Mouse (Mus musculus): Measurements from ENCODE around the gene Il11. TPM values are rescaled to one million over a fixed set of nuclear protein-coding genes. Genes with fewer than 3 reads are reported as not detected.

The Il11 gene
- polyA plus RNA-seq (2014; fragmentation: Illumina TruSeq; extraction: RNeasy Lipid Tissue Mini Kit (QIAGEN cat#74804); ENCODE audit: low read depth, low replicate concordance): 0.38 TPM

DNA sequence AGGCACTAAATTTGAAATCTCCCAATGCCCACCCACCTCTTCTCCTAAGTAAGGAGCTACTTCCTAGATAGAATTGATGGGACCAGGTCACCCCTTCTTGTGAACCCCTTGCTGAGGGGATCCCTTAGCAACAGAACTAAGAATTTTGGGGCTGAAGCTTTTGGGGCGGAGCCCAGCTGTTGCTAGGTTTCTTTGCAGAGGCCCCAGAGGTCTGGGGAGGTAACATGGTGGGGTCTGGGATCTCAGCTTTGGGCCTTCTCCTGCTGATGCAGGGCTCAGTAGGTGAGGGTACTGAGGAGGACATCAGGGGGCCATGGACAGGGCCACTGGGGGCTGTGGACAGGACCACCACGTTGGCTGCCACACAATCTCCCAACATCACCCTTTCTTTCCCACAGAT is at the start of gene Il11, which contains the start of gene Tmem190:
Gene Il11, minus strand, starts transcription at position 101 of the 400 bp plus-strand sequence.
Gene Tmem190, plus strand, starts transcription at position 179 of the 400 bp plus-strand sequence.

DNA sequence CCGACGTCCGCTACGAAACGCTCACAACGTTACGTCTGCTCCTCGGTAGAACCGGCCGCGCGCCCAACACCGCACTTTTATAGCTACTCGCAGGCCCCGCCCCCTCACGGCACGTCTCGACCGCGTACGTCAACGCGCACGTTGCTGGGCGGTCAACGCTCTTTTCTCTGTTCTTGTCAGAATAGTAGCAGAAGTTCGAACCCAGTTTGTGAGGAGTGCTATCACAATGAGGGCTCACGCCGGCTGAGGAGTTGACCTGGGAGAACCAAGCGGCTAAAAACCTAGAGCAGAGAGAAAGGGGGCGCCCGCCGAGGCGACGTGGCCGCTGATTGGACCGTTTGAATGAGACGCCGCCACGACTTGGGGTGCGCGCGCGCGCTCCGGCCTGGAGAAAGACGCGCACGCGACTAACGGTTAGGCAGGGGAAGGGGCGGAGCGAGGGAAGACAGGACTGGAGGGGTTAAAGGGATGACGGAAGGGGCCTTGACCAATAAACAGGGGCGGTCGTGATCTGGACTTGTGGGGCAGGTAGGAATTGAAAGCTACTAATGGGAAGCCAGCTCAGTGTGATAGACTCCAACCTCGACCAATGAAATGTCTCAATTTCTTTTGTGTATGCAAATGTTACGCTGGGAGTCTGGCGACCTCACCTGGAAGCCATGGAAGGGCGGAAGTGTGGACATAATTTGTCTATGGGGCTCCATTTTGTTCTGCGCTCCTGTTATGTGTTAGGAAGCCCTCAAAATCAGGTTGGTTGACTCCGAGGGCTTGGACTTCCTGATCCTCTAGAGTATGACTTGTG is 29.8 kb upstream of the Il11 start, which contains the start of gene Ube2s:
Gene Ube2s, minus strand, starts transcription at position 288 of the 802 bp plus-strand sequence.

DNA sequence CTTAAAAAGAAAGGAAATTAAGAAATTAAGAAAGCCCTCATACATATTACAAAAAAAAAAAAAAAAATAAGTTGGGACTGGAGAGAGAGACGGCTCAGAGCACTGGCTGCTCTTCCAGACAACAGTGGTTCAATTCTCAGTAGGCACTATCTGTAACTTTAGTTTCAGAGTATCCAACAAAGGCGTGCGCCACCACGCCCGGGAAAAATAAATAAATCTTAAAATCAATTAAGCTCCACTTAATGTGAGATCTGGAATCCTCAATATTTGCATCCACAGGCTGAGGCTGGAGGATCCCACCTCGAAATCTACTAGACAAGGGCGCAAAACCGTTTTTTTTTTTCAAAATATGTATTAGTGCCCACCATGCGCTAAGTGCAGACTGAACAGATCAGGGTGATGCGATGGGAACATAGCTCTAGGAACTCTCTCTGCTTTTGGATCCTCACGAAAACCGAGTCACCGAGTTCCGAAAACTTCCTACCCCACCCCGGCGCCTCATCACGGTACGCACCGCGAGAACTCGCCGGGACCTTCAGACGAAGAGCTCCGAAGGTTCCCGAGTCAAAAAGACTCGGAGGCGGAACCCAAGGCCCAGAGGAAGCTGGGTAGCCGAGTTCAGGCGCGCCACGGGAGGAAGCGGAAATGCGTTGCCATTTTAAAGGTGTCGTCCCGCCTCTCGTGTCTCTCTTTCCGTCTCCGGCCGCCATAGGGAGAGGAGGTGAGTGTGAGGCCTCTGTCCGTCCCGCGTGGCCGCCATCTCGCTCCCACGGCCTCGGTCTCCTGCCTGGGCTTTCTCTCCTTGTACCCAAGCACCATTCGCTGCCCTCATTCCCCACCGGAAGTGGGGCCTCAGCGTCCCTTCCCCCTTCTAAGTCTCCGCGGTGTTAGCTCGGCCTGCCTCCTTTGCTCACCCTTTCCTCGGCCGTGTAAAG is 9.9 kb upstream of the Il11 start, which contains the start of gene Rpl28:
Gene Rpl28, plus strand, starts transcription at position 597 of the 935 bp plus-strand sequence.

DNA sequence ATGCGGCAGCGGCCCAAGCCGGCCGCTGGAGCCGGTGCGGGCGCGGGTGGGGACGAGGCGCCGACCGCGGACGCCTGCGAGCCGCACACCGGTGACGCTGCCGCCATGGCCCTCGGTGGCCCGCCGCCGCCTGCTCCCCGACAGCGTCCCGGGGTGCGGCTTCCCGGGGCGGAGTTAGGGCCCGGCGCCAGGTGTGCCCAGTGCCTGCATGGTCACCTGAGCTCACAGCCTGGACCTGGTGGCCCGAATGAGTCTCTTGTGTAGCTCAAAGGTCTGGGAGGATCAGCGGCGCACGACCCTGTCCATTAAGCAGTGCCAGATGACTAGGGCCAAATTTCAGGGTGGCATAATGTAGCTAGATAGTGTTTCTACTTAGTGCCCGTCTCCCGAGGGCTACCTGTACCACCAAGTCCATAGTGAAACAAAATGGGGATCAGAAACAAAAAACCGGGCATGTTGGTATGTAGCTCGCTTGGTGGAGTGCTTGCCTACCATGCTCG is 6.8 kb upstream of the Il11 start, which contains the start of gene Tmem238:
Gene Tmem238, minus strand, starts transcription at position 221 of the 500 bp plus-strand sequence.

DNA sequence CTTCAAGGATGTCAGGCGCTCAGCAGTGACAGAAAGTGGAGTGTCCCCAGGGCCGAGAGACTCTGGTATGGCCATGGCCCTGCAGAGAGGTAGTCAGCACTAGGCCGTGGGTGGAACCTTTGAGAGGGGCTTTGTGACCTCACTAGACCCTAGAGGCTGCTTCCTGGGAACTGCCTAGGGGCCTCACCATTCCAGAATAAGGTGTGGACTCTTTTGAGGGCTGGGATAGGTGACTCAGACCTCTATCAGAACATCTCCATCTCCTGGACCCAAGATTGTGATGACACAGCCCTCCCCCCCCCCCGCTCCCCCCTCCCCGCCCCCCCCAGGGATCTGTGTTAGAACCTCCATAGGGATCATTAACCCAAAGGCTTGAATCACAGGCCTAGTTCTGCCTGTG is 11.5 kb downstream of the Il11 start, which contains the start of gene Fam71e2:
Gene Fam71e2, minus strand, starts transcription at position 101 of the 400 bp plus-strand sequence.

DNA sequence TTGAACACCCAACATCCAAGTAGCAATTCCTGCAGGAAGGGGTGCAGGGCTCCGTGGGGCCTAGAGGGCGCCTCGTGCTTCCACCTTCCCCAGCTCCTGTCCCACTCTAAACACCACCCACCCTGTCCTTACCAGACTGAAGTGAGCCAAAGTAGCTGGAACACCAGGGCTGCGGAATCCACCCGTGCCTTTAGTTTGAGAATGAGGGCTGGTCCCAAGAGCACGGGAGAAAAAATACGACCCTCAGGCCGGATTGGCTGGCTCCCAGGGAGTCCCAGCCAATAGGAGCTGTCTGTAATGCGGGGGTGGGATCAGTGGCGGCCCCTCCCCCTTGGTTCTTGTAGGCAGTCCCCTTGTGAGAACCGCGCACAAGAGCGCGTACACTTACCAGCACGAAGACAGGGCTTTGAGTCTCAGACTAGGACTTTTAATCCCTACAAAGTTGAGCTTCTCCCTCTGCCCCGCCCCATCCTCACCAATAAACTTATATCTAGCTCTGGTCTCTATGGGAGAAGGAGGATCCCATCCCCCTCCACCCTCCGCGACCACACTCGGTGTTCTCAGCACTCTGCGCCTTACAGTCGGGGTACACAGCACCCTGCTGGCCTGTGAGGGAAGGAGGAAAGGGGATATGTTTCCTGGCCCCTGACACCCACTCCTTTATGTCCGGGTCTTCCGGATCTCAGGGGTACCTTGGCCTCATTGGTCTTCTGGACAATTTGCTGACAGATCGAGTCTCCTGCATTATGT is 29.7 kb downstream of the Il11 start, which contains the start of gene Cox6b2:
Gene Cox6b2, minus strand, starts transcription at position 274 of the 750 bp plus-strand sequence.

DNA sequence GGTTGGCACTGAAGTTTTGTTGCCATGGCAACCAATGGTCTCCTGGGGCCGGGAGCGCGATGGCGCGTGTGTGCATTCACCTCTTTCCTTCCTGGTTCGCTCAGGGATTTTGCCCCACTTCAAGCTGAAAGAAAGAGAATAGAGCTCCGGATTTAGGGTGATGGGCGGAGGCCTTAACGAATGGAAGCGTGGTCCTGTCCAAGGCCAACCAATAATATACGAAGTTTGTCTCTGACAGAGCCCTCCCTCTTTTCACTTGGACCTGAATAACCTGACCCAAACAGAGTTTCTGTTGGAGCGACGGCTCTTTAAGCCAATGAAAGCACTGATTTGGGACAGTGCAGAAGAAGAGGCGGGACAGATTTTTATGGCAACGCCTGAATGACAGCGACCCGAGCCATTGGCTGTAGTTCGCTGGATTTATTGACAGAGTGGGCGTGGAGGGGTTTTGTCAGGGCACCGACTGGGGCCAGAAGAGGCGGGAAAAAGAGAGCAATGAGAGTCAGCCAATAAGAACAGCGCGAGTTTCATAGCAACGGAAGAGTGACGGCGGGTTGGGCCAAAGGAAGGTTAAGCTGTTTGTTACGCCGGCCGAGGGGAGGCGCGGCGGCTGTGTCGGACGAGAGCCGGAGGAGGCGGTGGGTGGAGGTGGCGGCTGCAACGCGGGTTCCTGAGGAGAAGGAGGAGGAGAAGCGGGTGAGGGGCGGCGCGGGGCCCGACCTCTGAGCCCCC is 42.9 kb downstream of the Il11 start, which contains the start of gene Kmt5c:
Gene Kmt5c, plus strand, starts transcription at position 572 of the 732 bp plus-strand sequence.

DNA sequence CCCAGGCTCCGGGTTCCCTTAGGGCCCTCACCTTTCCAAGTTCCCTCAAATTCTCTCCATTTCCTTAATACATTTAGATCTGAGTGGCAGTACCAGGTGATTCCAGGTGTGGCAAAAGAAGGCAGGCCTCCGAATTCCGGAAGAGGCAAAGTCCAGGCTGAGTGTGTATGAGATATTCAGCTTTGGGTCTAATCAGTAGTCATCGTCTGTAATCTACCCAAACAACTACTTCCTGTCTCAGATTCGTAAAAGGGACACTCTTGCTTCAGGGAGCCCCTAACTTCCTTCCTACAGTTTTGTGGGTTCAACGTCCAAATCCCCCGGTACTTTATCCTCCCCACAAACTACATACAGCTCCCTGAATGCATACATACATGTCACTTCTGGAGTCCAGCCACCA is 57.5 kb downstream of the Il11 start, which contains the start of gene Tmem150b:
Gene Tmem150b, minus strand, starts transcription at position 81 of the 400 bp plus-strand sequence.

Other genes with a start within 250 kb of the Il11 start
- 1.2 TPM for gene Syt5, start 235.3 kb downstream of the Il11 start, polyA plus RNA-seq (2014; fragmentation: Illumina TruSeq; extraction: RNeasy Lipid Tissue Mini Kit (QIAGEN cat#74804); ENCODE audit: low read depth, low replicate concordance)
- 17.8 TPM for gene Ptprh, start 178.8 kb downstream of the Il11 start, polyA plus RNA-seq (2014; fragmentation: Illumina TruSeq; extraction: RNeasy Lipid Tissue Mini Kit (QIAGEN cat#74804); ENCODE audit: low read depth, low replicate concordance)
- gene Tmem86b, start 151.4 kb downstream of the Il11 start, polyA plus RNA-seq (2014; fragmentation: Illumina TruSeq; extraction: RNeasy Lipid Tissue Mini Kit (QIAGEN cat#74804); ENCODE audit: low read depth, low replicate concordance): 0.88 TPM
- 12.3 TPM for gene Ppp6r1, start 123.8 kb downstream of the Il11 start, polyA plus RNA-seq (2014; fragmentation: Illumina TruSeq; extraction: RNeasy Lipid Tissue Mini Kit (QIAGEN cat#74804); ENCODE audit: low read depth, low replicate concordance)
- not detected for gene Hspbp1, start 97.8 kb downstream of the Il11 start, polyA plus RNA-seq (2014; fragmentation: Illumina TruSeq; extraction: RNeasy Lipid Tissue Mini Kit (QIAGEN cat#74804); ENCODE audit: low read depth, low replicate concordance)
- 0.35 TPM for gene Brsk1, start 92.3 kb downstream of the Il11 start, polyA plus RNA-seq (2014; fragmentation: Illumina TruSeq; extraction: RNeasy Lipid Tissue Mini Kit (QIAGEN cat#74804); ENCODE audit: low read depth, low replicate concordance)
- gene Tmem150b, start 57.6 kb downstream of the Il11 start, polyA plus RNA-seq (2014; fragmentation: Illumina TruSeq; extraction: RNeasy Lipid Tissue Mini Kit (QIAGEN cat#74804); ENCODE audit: low read depth, low replicate concordance): 4.8 TPM
- gene Kmt5c, start 42.7 kb downstream of the Il11 start, polyA plus RNA-seq (2014; fragmentation: Illumina TruSeq; extraction: RNeasy Lipid Tissue Mini Kit (QIAGEN cat#74804); ENCODE audit: low read depth, low replicate concordance): 3.9 TPM
- not detected for gene Cox6b2, start 29.8 kb downstream of the Il11 start, polyA plus RNA-seq (2014; fragmentation: Illumina TruSeq; extraction: RNeasy Lipid Tissue Mini Kit (QIAGEN cat#74804); ENCODE audit: low read depth, low replicate concordance)
- not detected for gene Fam71e2, start 11.6 kb downstream of the Il11 start, polyA plus RNA-seq (2014; fragmentation: Illumina TruSeq; extraction: RNeasy Lipid Tissue Mini Kit (QIAGEN cat#74804); ENCODE audit: low read depth, low replicate concordance)
- gene Tmem190, start 78 bp upstream of the Il11 start, polyA plus RNA-seq (2014; fragmentation: Illumina TruSeq; extraction: RNeasy Lipid Tissue Mini Kit (QIAGEN cat#74804); ENCODE audit: low read depth, low replicate concordance): not detected
- gene Tmem238, start 6.8 kb upstream of the Il11 start, polyA plus RNA-seq (2014; fragmentation: Illumina TruSeq; extraction: RNeasy Lipid Tissue Mini Kit (QIAGEN cat#74804); ENCODE audit: low read depth, low replicate concordance): 1.2 TPM
- gene Rpl28, start 10.0 kb upstream of the Il11 start, polyA plus RNA-seq (2014; fragmentation: Illumina TruSeq; extraction: RNeasy Lipid Tissue Mini Kit (QIAGEN cat#74804); ENCODE audit: low read depth, low replicate concordance): 18.9 TPM
- gene Ube2s, start 29.7 kb upstream of the Il11 start, polyA plus RNA-seq (2014; fragmentation: Illumina TruSeq; extraction: RNeasy Lipid Tissue Mini Kit (QIAGEN cat#74804); ENCODE audit: low read depth, low replicate concordance): 2.9 TPM
- 0.66 TPM for gene Shisa7, start 61.8 kb upstream of the Il11 start, polyA plus RNA-seq (2014; fragmentation: Illumina TruSeq; extraction: RNeasy Lipid Tissue Mini Kit (QIAGEN cat#74804); ENCODE audit: low read depth, low replicate concordance)
- gene Isoc2b, start 87.4 kb upstream of the Il11 start, polyA plus RNA-seq (2014; fragmentation: Illumina TruSeq; extraction: RNeasy Lipid Tissue Mini Kit (QIAGEN cat#74804); ENCODE audit: low read depth, low replicate concordance): 1.4 TPM
- gene Isoc2a, start 94.3 kb upstream of the Il11 start, polyA plus RNA-seq (2014; fragmentation: Illumina TruSeq; extraction: RNeasy Lipid Tissue Mini Kit (QIAGEN cat#74804); ENCODE audit: low read depth, low replicate concordance): 0.44 TPM
- gene Gm36210, start 123.7 kb upstream of the Il11 start, polyA plus RNA-seq (2014; fragmentation: Illumina TruSeq; extraction: RNeasy Lipid Tissue Mini Kit (QIAGEN cat#74804); ENCODE audit: low read depth, low replicate concordance): not detected
- gene Zfp628, start 132.4 kb upstream of the Il11 start, polyA plus RNA-seq (2014; fragmentation: Illumina TruSeq; extraction: RNeasy Lipid Tissue Mini Kit (QIAGEN cat#74804); ENCODE audit: low read depth, low replicate concordance): not detected
- gene Nat14, start 139.2 kb upstream of the Il11 start, polyA plus RNA-seq (2014; fragmentation: Illumina TruSeq; extraction: RNeasy Lipid Tissue Mini Kit (QIAGEN cat#74804); ENCODE audit: low read depth, low replicate concordance): 1.5 TPM
- 0.38 TPM for gene Ssc5d, start 142.9 kb upstream of the Il11 start, polyA plus RNA-seq (2014; fragmentation: Illumina TruSeq; extraction: RNeasy Lipid Tissue Mini Kit (QIAGEN cat#74804); ENCODE audit: low read depth, low replicate concordance)
- not detected for gene Sbk2, start 181.5 kb upstream of the Il11 start, polyA plus RNA-seq (2014; fragmentation: Illumina TruSeq; extraction: RNeasy Lipid Tissue Mini Kit (QIAGEN cat#74804); ENCODE audit: low read depth, low replicate concordance)
- gene Sbk3, start 188.3 kb upstream of the Il11 start, polyA plus RNA-seq (2014; fragmentation: Illumina TruSeq; extraction: RNeasy Lipid Tissue Mini Kit (QIAGEN cat#74804); ENCODE audit: low read depth, low replicate concordance): not detected
- gene Zfp579, start 213.3 kb upstream of the Il11 start, polyA plus RNA-seq (2014; fragmentation: Illumina TruSeq; extraction: RNeasy Lipid Tissue Mini Kit (QIAGEN cat#74804); ENCODE audit: low read depth, low replicate concordance): 36.0 TPM
- not detected for gene Zfp524, start 231.6 kb upstream of the Il11 start, polyA plus RNA-seq (2014; fragmentation: Illumina TruSeq; extraction: RNeasy Lipid Tissue Mini Kit (QIAGEN cat#74804); ENCODE audit: low read depth, low replicate concordance)
- 12.5 TPM for gene Fiz1, start 231.8 kb upstream of the Il11 start, polyA plus RNA-seq (2014; fragmentation: Illumina TruSeq; extraction: RNeasy Lipid Tissue Mini Kit (QIAGEN cat#74804); ENCODE audit: low read depth, low replicate concordance)
- gene Gm44973, start 232.6 kb upstream of the Il11 start, polyA plus RNA-seq (2014; fragmentation: Illumina TruSeq; extraction: RNeasy Lipid Tissue Mini Kit (QIAGEN cat#74804); ENCODE audit: low read depth, low replicate concordance): not detected
- 9.8 TPM for gene Zfp865, start 237.5 kb upstream of the Il11 start, polyA plus RNA-seq (2014; fragmentation: Illumina TruSeq; extraction: RNeasy Lipid Tissue Mini Kit (QIAGEN cat#74804); ENCODE audit: low read depth, low replicate concordance)
- gene Ccdc106, start 237.7 kb upstream of the Il11 start, polyA plus RNA-seq (2014; fragmentation: Illumina TruSeq; extraction: RNeasy Lipid Tissue Mini Kit (QIAGEN cat#74804); ENCODE audit: low read depth, low replicate concordance): not detected